Mouse (Mus musculus): ENCODE data around the gene Tmem38b.

GRCm38 (mm10) chr4:53900386-53900971 is 74.6 kb downstream of the Tmem38b start:
- no peak for TF ChIP-seq CTCF (IDR thresholded peaks at IDR 0.05)
- TF ChIP-seq EP300 (IDR thresholded peaks at IDR 0.05; ENCODE audit: insufficient read depth, low read depth, low read length) = no peak

Measured in heart, adult 2 months (tissue).